Mouse (Mus musculus): Measurements from ENCODE around the gene Hap1.

DNA sequence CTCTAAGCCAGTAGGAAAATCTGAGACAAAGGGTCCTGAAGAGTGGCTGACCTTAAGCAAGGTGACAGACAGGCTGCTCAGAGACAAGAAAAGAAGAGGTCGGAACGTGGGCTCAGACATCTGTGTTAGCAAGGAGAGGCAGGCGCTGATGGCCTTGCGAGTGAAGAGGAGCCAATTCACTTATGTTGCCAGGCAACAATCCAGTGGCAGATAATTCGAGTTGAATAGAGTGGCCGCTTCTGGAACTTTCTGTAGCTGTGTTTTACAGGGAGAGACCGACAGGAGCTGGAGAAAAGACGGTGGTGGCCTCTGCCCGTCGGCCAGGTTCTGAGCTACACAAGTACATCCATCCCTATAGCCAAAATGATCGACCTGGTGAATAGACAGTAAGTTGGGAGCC lies 28.6 kb downstream of the Hap1 start:
- no peak for TF ChIP-seq CTCF (IDR thresholded peaks at IDR 0.05; ENCODE audit: low read depth)
- TF ChIP-seq EP300 (IDR thresholded peaks at IDR 0.05; ENCODE audit: low read depth), result no peak

Measured in heart, postnatal 0 days (tissue).